Mouse (Mus musculus) myocyte (in vitro differentiated cells): ENCODE measurements at regions not wholly inside any gene's neighbourhood (a gene's known extent, or its start where the extent isn't known, plus 50 kb on each side); places are given as distances from the start of the nearest gene placed in this dataset.

Source experiments
- H3K27me3 ChIP-seq: one replicate; pipeline ENCODE4 v1.6.1; 2011; ENCODE audit not compliant: control insufficient read depth, insufficient read depth, insufficient read length
- H3K36me3 ChIP-seq: one replicate; pipeline ENCODE4 v1.6.1; 2011; ENCODE audit not compliant: control insufficient read depth, insufficient read depth
- H3K4me2 ChIP-seq: one replicate; pipeline ENCODE4 v1.6.1; 2011; ENCODE audit warnings: low read depth, control low read depth
- H3K4me3 ChIP-seq: one replicate; pipeline ENCODE4 v1.5.1; 2011; ENCODE audit warnings: mild to moderate bottlenecking, control low read depth, moderate library complexity
- H3K79me2 ChIP-seq: one replicate; pipeline ENCODE4 v1.6.1; 2011; ENCODE audit not compliant: control insufficient read depth, insufficient read depth
- H3ac ChIP-seq: one replicate; pipeline ENCODE4 v1.6.1; 2011; ENCODE audit not compliant: control insufficient read depth, insufficient read length
- CEBPB ChIP-seq: IDR thresholded peaks from 2 replicates; pipeline ENCODE4 v1.6.1; 2011; ENCODE audit warnings: mild to moderate bottlenecking, moderate library complexity; ENCODE audit not compliant: poor library complexity, insufficient read depth, severe bottlenecking
- E2F4 ChIP-seq: IDR thresholded peaks from one replicate; pipeline ENCODE4 v1.6.1; 2011; ENCODE audit warnings: mild to moderate bottlenecking, control low read depth, moderate library complexity; ENCODE audit not compliant: insufficient read depth
- MAX ChIP-seq: IDR thresholded peaks from one replicate; pipeline ENCODE4 v1.6.1; 2011; ENCODE audit warnings: low read depth, mild to moderate bottlenecking, control low read depth
- MYOD1 ChIP-seq, 3 experiments: IDR thresholded peaks; one replicate each; pipeline ENCODE4 v1.6.1; 2011; ENCODE audit warnings: control low read depth in 2 of 3, low read depth in 2 of 3, mild to moderate bottlenecking in 2 of 3, moderate library complexity in 1 of 3; ENCODE audit not compliant: insufficient read length in 2 of 3, control insufficient read depth in 1 of 3
- MYOG ChIP-seq, 3 experiments: IDR thresholded peaks; one replicate each; pipeline ENCODE4 v1.6.1; 2011; ENCODE audit warnings: control low read depth in 2 of 3, low read depth in 2 of 3, mild to moderate bottlenecking in 2 of 3; ENCODE audit not compliant: insufficient read length in 2 of 3, control insufficient read depth in 1 of 3, insufficient read depth in 1 of 3
- POLR2A ChIP-seq: IDR thresholded peaks from one replicate; pipeline ENCODE4 v1.6.1; 2011; ENCODE audit warnings: low read depth, mild to moderate bottlenecking, control low read depth, moderate library complexity; ENCODE audit not compliant: insufficient read length
- POLR2AphosphoS2 ChIP-seq: IDR thresholded peaks from one replicate; pipeline ENCODE4 v1.6.1; 2011; ENCODE audit warnings: low read depth, control low read depth; ENCODE audit not compliant: insufficient read length
- REST ChIP-seq: IDR thresholded peaks from one replicate; pipeline ENCODE4 v1.6.1; 2011; ENCODE audit warnings: mild to moderate bottlenecking, control low read depth, moderate library complexity; ENCODE audit not compliant: insufficient read depth, insufficient read length
- SRF ChIP-seq: IDR thresholded peaks from one replicate; pipeline ENCODE4 v1.6.1; 2011; ENCODE audit warnings: low read depth; ENCODE audit not compliant: control insufficient read depth, insufficient read length
- TCF12 ChIP-seq: IDR thresholded peaks from one replicate; pipeline ENCODE4 v1.6.1; 2011; ENCODE audit warnings: mild to moderate bottlenecking, control low read depth; ENCODE audit not compliant: poor library complexity, insufficient read depth, severe bottlenecking
- TCF3 ChIP-seq: IDR thresholded peaks from one replicate; pipeline ENCODE4 v1.6.1; 2011; ENCODE audit warnings: low read depth, control low read depth; ENCODE audit not compliant: insufficient read length
- USF1 ChIP-seq: IDR thresholded peaks from one replicate; pipeline ENCODE4 v1.6.1; 2011; ENCODE audit warnings: low read depth, mild to moderate bottlenecking, control low read depth, moderate library complexity

DNA sequence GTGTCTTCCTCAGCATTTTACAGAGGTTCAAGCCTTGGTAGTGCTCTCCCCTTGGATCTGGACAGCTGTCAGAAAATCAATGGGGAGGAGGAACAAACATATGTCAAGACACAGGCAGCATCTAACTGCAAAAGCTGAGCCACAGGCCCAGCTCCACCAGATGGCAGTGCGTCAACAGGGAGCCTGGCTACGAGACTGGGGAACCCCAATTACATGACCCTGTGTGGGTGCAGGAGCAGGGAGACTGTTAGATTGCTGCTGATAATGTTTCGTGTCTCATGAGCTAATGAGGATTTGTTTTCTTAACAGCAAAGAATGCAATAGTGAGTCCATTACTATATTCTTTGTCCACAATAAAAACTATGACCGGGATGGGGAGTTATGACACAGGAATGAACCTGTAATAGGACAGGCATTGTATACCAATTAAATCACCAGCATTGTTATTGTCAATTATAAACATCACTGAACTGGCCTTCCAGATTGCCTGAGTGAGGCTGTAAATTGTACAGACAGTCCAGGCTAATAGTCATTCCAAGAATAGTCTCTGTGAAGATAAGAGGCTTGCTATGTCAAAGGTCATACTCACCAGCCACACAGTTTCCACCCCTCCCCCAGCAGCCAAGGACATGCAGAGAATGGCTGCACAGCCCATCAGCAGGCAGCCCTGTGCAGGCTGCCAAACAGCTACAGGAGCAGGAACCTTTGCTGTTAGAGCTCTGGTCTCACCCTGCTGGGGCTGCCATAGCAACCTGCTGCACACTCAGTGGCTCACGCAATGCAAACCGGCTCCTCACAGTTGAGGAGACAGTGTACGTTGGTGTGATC lies 58.8 kb upstream of the Barx2 start:
- Histone ChIP-seq H3K36me3 (no peaks in the 10 kb centered on the region), H3K4me2 (no peak overlapping the region), H3K79me2 (no peaks in the 10 kb centered on the region), H3K4me3 (no peak overlapping the region), H3K27me3 (no peaks in the 10 kb centered on the region), H3ac (no peak overlapping the region)
- TF ChIP-seq USF1 (no peak), MYOG (IDR thresholded peaks at IDR 0.05; ENCODE audit: control insufficient read depth in 1 of 3, insufficient read depth in 1 of 3, insufficient read length in 2 of 3, low read depth in 2 of 3) (no peak), MAX (no peak), CEBPB (no peak), POLR2AphosphoS2 (no peak), E2F4 (no peak), SRF (no peak), REST (no peak), POLR2A (no peak), TCF3 (no peak), TCF12 (no peak), MYOD1 (IDR thresholded peaks at IDR 0.05; ENCODE audit: control insufficient read depth in 1 of 3, insufficient read length in 2 of 3, low read depth in 2 of 3) (no peak)

- Histone ChIP-seq H3ac (no peak overlapping the region), H3K27me3 (no peaks in the 10 kb centered on the region), H3K4me2 (no peak overlapping the region), H3K36me3 (no peaks in the 10 kb centered on the region), H3K79me2 (no peaks in the 10 kb centered on the region), H3K4me3 (no peak overlapping the region)
- TF ChIP-seq POLR2A: no peak
- TF ChIP-seq E2F4: no peak
- TF ChIP-seq TCF12: no peak
- no peak for TF ChIP-seq MYOG (IDR thresholded peaks at IDR 0.05; ENCODE audit: control insufficient read depth in 1 of 3, insufficient read depth in 1 of 3, insufficient read length in 2 of 3, low read depth in 2 of 3)
- TF ChIP-seq CEBPB: no peak
- TF ChIP-seq SRF: no peak
- no peak for TF ChIP-seq TCF3
- no peak for TF ChIP-seq MYOD1 (IDR thresholded peaks at IDR 0.05; ENCODE audit: control insufficient read depth in 1 of 3, insufficient read length in 2 of 3, low read depth in 2 of 3)
- TF ChIP-seq REST: no peak
These were observed 59.3 kb upstream of the Barx2 start for GRCm38 (mm10) chr9:31972629-31972993.

DNA sequence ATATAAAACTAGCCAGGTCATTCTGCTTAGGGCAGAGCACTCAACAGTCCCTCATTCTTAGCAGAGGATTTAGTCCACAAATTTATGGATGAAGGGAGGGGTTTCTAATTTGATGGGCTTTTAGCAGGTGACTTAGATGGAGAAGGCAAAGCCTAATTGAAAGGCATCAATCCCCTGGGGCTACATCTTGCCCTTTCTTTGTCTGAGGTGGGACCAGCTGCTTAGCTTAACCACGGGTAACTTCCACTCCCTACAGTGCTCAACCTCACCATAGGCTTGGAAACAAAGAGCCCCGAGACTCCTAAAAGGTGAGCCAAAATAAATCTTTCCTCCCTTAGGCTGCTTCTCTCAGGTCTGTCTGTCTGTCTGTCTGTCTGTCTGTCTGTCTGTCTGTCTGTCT lies 62.9 kb upstream of the Barx2 start:
- no peak overlapping the region for H3K4me2 ChIP-seq
- H3K27me3 ChIP-seq: no peaks in the 10 kb centered on the region
- H3K79me2 ChIP-seq: no peaks in the 10 kb centered on the region
- no peaks in the 10 kb centered on the region for H3K36me3 ChIP-seq
- H3ac ChIP-seq: no peak overlapping the region
- TF ChIP-seq USF1: no peak
- no peak for TF ChIP-seq MYOG (IDR thresholded peaks at IDR 0.05; ENCODE audit: control insufficient read depth in 1 of 3, insufficient read depth in 1 of 3, insufficient read length in 2 of 3, low read depth in 2 of 3)
- no peak for TF ChIP-seq MAX
- TF ChIP-seq TCF12: no peak
- TF ChIP-seq CEBPB: no peak
- TF ChIP-seq POLR2AphosphoS2: no peak
- no peak for TF ChIP-seq E2F4
- no peak for TF ChIP-seq TCF3
- TF ChIP-seq MYOD1 (IDR thresholded peaks at IDR 0.05; ENCODE audit: control insufficient read depth in 1 of 3, insufficient read length in 2 of 3, low read depth in 2 of 3): no peak
- no peak for TF ChIP-seq POLR2A
- no peak for TF ChIP-seq SRF
- TF ChIP-seq REST: no peak
- H3K4me3 ChIP-seq: no peak overlapping the region

- no peak for TF ChIP-seq USF1
- TF ChIP-seq TCF12: no peak
- TF ChIP-seq REST: no peak
- no peak for TF ChIP-seq POLR2A
- no peak for TF ChIP-seq E2F4
- Histone ChIP-seq H3K79me2 (no peaks in the 10 kb centered on the region), H3ac (no peak overlapping the region), H3K4me2 (no peak overlapping the region), H3K27me3 (no peaks in the 10 kb centered on the region), H3K36me3 (no peaks in the 10 kb centered on the region), H3K4me3 (no peak overlapping the region)
These were observed 64.8 kb upstream of the Barx2 start for GRCm38 (mm10) chr9:31978071-31978470.

DNA sequence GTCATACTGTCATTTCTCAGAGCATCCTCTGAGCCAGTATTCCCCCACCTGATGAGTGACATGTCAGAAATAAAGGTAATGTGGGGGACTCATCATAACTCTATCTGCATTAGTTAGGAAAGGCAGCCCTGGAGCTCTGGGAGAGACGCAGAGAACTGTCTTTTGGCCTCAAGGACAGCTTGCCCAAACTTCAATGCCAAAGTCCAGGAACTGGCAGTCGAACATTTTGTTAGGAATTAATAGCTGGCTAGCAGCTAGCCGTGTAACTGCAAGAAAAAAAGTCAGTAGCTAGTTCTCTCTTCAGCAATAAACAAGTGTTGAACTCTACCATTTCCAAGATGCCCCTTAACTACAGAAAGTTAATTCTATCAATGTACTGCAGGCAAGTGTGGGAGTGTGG lies 65.9 kb upstream of the Barx2 start:
- TF ChIP-seq TCF12 (no peak), TCF3 (no peak), REST (no peak), POLR2AphosphoS2 (no peak), E2F4 (no peak), CEBPB (no peak), MAX (no peak), USF1 (no peak), POLR2A (no peak), MYOD1 (IDR thresholded peaks at IDR 0.05; ENCODE audit: control insufficient read depth in 1 of 3, insufficient read length in 2 of 3, low read depth in 2 of 3) (no peak), MYOG (IDR thresholded peaks at IDR 0.05; ENCODE audit: control insufficient read depth in 1 of 3, insufficient read depth in 1 of 3, insufficient read length in 2 of 3, low read depth in 2 of 3) (no peak), SRF (no peak)

More for the DNA sequence above, 65.9 kb upstream of the Barx2 start:
- Histone ChIP-seq H3K4me3 (no peak overlapping the region), H3K79me2 (no peaks in the 10 kb centered on the region), H3K36me3 (no peaks in the 10 kb centered on the region), H3K4me2 (no peak overlapping the region), H3K27me3 (no peaks in the 10 kb centered on the region), H3ac (no peak overlapping the region)
